Mouse (Mus musculus): ENCODE data around the gene Cp.

GRCm38 (mm10) chr3:19961341-19961740 lies 4.5 kb downstream of the Cp start:
- no peak for TF ChIP-seq CTCF (IDR thresholded peaks at IDR 0.05; ENCODE audit: low read depth, low read length)
- no peak for TF ChIP-seq EP300 (IDR thresholded peaks at IDR 0.05; ENCODE audit: insufficient read depth, low read depth, low read length)
- no peak for TF ChIP-seq POLR2A (IDR thresholded peaks at IDR 0.05; ENCODE audit: insufficient read depth, low read length)
